ENCODE assay signal across 8 mouse cellular contexts in genomic region chr9:117250036-117250830, GRCm38 (mm10).
A peak's percentile ranks its signal among the peaks of the same experiment; 100 is the strongest.
DNase-seq lines count a peak whose midpoint lies in the region; ATAC-seq and TF ChIP-seq lines count a peak whose summit lies in the region.

No protein-coding gene starts in this region.

- H3K9ac ChIP-seq in liver, adult 2 months (ENCODE audit: low read depth, low read length): no peak overlapping the region; the same call in 1 of the 2 replicates
- no peak overlapping the region for H3K9ac ChIP-seq in forebrain, embryonic 11.5 days (ENCODE audit: low read length)
- H3K9ac ChIP-seq in limb, embryonic 11.5 days (ENCODE audit: low read length): peak overlapping the region; percentile 88

- peak overlapping the region; percentile 76; the same call in 1 of the 2 replicates for H3K4me2 ChIP-seq in forebrain, embryonic 11.5 days (ENCODE audit: low read depth, low read length, severe bottlenecking)
- H3K4me2 ChIP-seq in limb, embryonic 11.5 days (ENCODE audit: low read depth, severe bottlenecking): peak overlapping the region; percentile 80

- peak overlapping the region; percentile 50 for H3K27ac ChIP-seq in liver, adult 2 months (replicated peaks; ENCODE audit: insufficient read depth, low read depth, low read length)
- H3K27ac ChIP-seq in forebrain, embryonic 11.5 days (ENCODE audit: low read depth, low read length): no peak overlapping the region
- peak overlapping the region; percentile 33; the same call in 1 of the 2 replicates for H3K27ac ChIP-seq in limb, embryonic 11.5 days (replicated peaks; ENCODE audit: low read depth, low read length)
- no peak overlapping the region for H3K27ac ChIP-seq in olfactory bulb, adult 2 months (ENCODE audit: insufficient read depth, low read depth, low read length)

- no peak for DNase-seq in liver, adult 2 months (ENCODE audit: extremely low read depth, low read depth, low spot score)
- DNase-seq in liver: no peak
- no peak for DNase-seq in forebrain, embryonic 11.5 days (ENCODE audit: low spot score)
- peak; percentile 38 for DNase-seq in limb, embryonic 11.5 days (ENCODE audit: low spot score)
- DNase-seq in ovary, adult 18-20 months (ENCODE audit: low spot score): no peak
- no peak for DNase-seq in left cerebral cortex, adult 9 months (ENCODE audit: low spot score in 2 of 2)

- 59% methylated on average over 13 of the region's 13 CpGs for WGBS in liver, adult 2 months
- WGBS in forebrain, embryonic 11.5 days: 35% methylated on average over 13 of the region's 13 CpGs
- 19% methylated on average over 13 of the region's 13 CpGs for WGBS in limb, embryonic 11.5 days
- WGBS in olfactory bulb, adult 2 months: 44% methylated on average over 13 of the region's 13 CpGs

- ATAC-seq in forebrain, embryonic 11.5 days (replicated peaks; ENCODE audit: low FRiP score): peak; percentile 59
- no peak for ATAC-seq in limb, embryonic 11.5 days (ENCODE audit: insufficient number of reproducible peaks, low FRiP score, low TSS enrichment, low read depth)
- no peak for ATAC-seq in cerebellum, adult (ENCODE audit: insufficient number of reproducible peaks, low FRiP score, low TSS enrichment)

- TF ChIP-seq CTCF in liver, adult 2 months (IDR thresholded peaks at IDR 0.05; ENCODE audit: low read depth, low read length): no peak
- TF ChIP-seq CTCF in olfactory bulb, adult 2 months (IDR thresholded peaks at IDR 0.05; ENCODE audit: insufficient read depth, low read depth, low read length): no peak

- H3K9me3 ChIP-seq in forebrain, embryonic 11.5 days (ENCODE audit: control insufficient read depth, low read length): no peaks in the 10 kb centered on the region
- no peaks in the 10 kb centered on the region for H3K9me3 ChIP-seq in limb, embryonic 11.5 days (ENCODE audit: control insufficient read depth, low read length)

- H3K79me2 ChIP-seq in liver, adult 2 months (ENCODE audit: control insufficient read depth, insufficient read depth, low read length): no peaks in the 10 kb centered on the region

- no peak for TF ChIP-seq POLR2A in liver, adult 2 months (IDR thresholded peaks at IDR 0.05; ENCODE audit: extremely low read depth, insufficient read depth, low read length)
- TF ChIP-seq POLR2A in olfactory bulb, adult 2 months (IDR thresholded peaks at IDR 0.05; ENCODE audit: insufficient read depth, low read depth, low read length): no peak

- H3K4me1 ChIP-seq in liver, adult 2 months (ENCODE audit: control insufficient read depth, insufficient read depth, low read length): no peaks in the 10 kb centered on the region
- H3K4me1 ChIP-seq in forebrain, embryonic 11.5 days (replicated peaks; ENCODE audit: control insufficient read depth, insufficient read depth, low read length): peaks cover 7% of the 10 kb centered on the region; the same call in 1 of the 2 replicates
- H3K4me1 ChIP-seq in limb, embryonic 11.5 days (ENCODE audit: control insufficient read depth, insufficient read depth, low read length): peaks cover 20% of the 10 kb centered on the region
- H3K4me1 ChIP-seq in olfactory bulb, adult 2 months (ENCODE audit: control insufficient read depth, insufficient read depth, low read length): peaks cover 14% of the 10 kb centered on the region

- H3K4me3 ChIP-seq in liver, adult 2 months (ENCODE audit: insufficient read depth, low read depth, low read length): peak overlapping the region; percentile 31
- H3K4me3 ChIP-seq in forebrain, embryonic 11.5 days (ENCODE audit: low read depth, low read length): no peak overlapping the region
- peak overlapping the region; percentile 58 for H3K4me3 ChIP-seq in limb, embryonic 11.5 days (ENCODE audit: low read depth, low read length)
- peak overlapping the region; percentile 13 for H3K4me3 ChIP-seq in olfactory bulb, adult 2 months (ENCODE audit: insufficient read depth, low read depth, low read length)

- H3K36me3 ChIP-seq in liver, adult 2 months (ENCODE audit: control insufficient read depth, insufficient read depth, low read length): no peaks in the 10 kb centered on the region
- H3K36me3 ChIP-seq in forebrain, embryonic 11.5 days (ENCODE audit: control insufficient read depth, insufficient read depth, low read length): no peaks in the 10 kb centered on the region
- no peaks in the 10 kb centered on the region for H3K36me3 ChIP-seq in limb, embryonic 11.5 days (ENCODE audit: control insufficient read depth, insufficient read depth, low read length)

- H3K27me3 ChIP-seq in liver, adult 2 months (ENCODE audit: control insufficient read depth, insufficient read depth, low read length): no peaks in the 10 kb centered on the region
- H3K27me3 ChIP-seq in forebrain, embryonic 11.5 days (ENCODE audit: control insufficient read depth, insufficient read depth, low read length): no peaks in the 10 kb centered on the region
- no peaks in the 10 kb centered on the region for H3K27me3 ChIP-seq in limb, embryonic 11.5 days (ENCODE audit: control insufficient read depth, insufficient read depth, low read length)

Comparison
In these comparisons a context has a peak if more than half of its experiments do, and no peak if none do; other contexts are left out.
1. H3K27ac ChIP-seq: peak in liver, adult 2 months (single experiment) and limb, embryonic 11.5 days (single experiment); none in forebrain, embryonic 11.5 days (single experiment) and olfactory bulb, adult 2 months (single experiment).